Mouse (Mus musculus) CD4-positive, CD25-positive, alpha-beta regulatory T cell, adult 2 months (primary cell): ENCODE measurements around the gene Tmem116.
A peak's percentile ranks its signal among the peaks of the same experiment; 100 is the strongest.
"Not testable (repeated sequence)": the region's sequence is repeated elsewhere in the genome, so short reads cannot be mapped to it uniquely, and the experiment has no call there.

Experiments
- DNase-seq: peaks from one replicate; pipeline ENCODE4 v3.0.0-alpha.2; 2012; ENCODE audit warnings: low read depth, low spot score

The Tmem116 gene

DNA sequence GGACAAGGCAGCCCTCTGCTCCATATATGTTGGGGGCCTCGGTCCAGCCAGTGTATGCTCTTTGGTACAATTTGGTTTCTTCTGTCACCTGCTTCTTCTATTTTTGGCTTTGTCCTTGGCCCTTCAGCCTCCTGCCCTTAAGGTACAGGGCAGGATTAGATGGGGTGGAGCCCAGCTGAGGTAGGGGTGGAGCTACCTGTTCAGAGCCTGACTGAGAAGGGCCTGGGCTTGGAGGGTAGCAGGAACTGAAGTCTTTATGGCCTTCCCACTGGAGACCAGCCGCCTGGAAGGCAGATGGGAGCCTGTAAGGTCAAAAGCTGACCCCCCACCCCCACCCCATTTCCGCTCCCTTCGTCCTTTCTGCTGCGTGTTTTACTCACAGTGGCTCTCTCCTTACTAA lies 11.3 kb downstream of the Tmem116 start:
- DNase-seq, result no peak

DNA sequence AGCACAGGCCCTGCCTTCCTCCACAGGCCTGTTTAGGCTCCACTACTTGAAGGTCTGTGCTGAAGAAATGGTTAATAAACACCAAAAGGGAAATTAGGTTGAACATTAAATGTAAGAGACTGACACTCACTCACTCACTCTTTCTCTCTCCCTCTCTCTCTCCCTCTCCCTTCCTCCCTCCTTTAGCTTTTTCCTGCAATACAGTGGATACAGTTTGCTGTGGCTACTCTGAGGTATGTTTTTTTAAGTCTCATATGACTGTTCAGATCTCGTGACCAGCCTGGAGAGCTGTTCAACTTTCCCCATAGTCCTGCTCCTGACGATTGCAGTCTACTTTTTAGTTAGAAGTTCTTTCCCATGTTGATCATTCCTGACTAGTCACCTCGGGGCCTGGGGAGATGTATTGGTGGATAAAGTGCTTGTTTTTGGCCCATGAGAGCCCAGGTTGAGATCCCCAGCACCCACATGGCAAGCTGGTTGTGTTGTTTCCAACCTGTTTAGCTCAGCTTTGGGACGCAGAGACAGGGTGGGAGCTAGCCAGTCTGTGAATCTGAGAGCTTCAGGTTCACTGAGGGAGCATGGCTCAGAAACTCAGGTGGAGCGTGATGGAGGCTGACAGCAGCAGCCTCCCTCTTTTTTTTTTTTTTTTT lies 12.0 kb downstream of the Tmem116 start:
- no peak for DNase-seq

DNA sequence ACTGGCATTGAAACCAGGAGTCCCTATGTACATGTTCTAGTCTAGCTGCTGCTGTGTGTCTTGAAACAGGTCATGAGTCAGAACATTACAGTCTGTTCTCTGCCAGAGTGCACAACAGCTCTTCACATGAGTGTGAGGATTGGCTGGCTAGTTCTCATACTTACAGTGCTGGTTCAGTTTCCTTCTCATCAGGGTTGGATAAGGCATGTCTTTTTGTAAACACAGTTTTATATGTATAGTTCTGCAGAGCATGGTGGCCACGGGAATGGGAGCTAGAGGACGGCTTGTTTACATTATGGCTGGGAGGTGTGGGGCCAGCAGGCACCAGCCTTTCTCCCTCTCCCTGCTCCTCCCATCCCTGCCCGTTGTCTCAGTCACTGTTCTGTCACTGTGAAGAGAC lies 17.9 kb downstream of the Tmem116 start:
- no peak for DNase-seq

DNA sequence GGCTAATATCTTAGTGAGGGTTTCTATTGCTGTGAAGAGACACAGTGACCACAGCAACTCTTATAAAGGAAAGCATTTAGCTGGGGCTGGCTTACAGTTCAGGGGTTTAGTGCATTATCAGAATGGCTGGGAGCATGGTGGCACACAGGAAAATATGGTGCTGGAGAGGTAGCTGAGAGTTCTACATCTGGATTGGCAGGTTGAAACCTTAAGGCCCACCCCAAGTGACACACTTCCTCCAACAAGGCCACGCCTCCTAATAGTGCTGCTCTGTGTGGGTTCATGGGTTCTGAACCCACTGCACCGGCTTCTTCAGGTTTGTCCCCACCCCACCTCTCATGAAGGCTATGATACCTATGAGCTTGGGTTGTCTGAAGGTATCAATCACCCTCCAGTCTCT lies 20.7 kb downstream of the Tmem116 start:
- no peak for DNase-seq

DNA sequence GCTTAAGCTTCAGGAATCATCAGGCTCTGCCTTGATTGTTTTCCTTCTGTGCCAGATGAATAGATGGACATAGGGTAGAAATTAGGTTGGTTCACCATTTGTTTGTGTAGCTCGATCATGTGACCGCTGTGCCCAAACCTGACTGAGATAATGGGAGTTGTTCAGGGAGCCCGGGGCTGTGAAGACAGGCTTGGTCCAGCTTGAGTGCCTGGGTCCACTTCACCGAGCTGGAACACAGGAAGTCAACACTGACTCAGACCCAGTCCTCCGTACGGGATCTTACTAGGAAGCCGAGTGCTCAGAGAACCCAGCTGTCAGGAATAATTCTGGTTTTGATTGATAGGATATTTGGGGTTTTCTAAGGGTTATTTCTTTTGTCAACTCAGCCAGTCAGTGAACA lies 22.9 kb downstream of the Tmem116 start:
- no peak for DNase-seq

DNA sequence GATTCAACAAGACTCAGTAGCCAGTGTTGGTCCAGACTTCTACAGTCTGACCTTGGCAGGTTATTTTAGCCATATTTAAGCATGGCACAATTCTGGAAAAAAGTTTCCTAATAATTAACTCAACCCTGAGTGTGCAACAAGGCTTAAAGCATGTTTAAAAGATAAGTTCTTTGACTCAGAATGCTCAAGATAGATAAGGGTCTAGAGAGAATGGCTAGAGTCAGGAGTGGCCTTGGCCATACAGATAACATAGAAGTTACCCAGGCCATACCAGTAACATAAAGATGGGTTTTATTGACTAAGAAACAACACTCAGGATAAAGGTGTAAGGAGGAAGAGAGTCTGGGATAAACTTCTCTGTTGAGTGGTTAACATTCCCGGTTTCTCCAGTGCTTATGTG lies 24.3 kb downstream of the Tmem116 start:
- no peak for DNase-seq

DNA sequence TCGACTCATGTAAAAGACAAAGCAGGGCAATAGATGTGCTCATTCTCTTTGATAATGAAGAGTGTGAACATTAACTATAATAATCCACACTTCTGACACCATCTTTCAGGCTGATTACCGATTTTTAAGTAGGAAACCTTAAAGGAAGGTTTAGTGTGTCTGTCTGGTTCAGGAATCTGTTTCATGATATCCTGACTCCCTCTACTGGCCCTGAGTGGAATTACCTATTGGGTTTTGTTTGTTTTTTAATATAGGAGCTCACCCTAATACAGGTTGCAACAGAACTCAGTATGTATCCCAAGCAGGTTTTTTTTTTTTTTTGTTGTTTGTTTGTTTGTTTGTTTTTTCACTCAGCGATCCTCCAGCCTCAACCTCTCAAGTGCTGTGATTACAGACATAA lies 26.0 kb downstream of the Tmem116 start:
- peak; percentile 80 for DNase-seq

DNA sequence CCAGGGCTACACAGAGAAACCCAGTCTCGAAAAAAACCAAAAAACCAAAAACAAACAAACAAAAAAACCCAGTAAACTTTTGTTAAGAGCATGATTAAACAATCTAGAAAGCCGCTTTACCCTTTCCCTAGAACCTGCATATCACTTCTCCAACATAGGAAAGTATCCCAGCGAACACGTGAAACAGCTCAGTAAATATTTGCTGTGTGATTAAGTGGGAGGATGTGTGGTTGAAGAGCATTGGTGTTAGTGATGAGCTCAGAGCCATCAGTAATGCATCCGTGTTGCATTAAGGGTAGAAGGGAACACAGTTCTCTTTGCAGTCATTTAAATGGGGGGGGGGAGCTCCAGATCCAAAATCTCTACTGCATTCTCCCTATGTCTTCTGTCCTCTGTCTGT lies 33.1 kb downstream of the Tmem116 start:
- DNase-seq, result no peak

DNA sequence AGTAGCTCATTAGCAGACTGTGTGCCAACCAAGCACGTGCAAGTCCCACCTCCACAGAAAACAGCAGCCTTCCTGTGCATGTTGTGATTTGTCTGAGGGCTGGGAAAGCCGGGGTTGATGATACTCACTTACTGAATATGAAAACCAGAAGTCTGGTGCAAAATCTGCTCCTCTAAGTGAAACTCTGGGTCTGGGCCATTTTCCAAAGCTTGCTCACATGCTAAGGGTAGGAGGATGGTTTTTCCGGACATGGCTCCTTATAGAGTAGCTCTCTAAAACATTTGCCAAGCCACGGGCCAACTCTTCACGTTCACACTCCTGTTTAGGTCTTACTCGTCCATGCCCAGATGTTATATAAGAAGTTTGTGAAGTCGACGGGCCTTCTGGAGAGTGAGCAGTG lies 41.6 kb downstream of the Tmem116 start:
- DNase-seq, result no peak

DNA sequence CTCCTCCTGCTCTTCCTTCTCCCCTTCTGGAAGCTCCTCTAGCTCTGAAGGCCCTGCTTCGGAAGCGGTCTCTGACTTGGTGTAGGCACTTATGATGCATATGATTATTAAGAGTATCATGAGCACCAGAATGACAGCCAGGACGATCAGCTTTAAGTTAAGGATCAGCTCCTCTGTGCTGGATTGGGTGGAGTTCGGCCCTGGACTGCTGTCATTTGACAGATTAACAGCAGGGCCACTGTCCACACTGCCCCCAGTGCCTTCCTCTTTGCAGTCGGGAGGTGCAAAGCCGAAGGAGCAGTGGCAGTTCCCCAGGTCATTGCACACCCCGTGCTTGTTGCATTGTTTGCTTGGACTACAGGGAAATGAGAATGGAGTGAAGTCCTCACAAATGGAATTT lies 49.0 kb downstream of the Tmem116 start:
- DNase-seq, result no peak

DNA sequence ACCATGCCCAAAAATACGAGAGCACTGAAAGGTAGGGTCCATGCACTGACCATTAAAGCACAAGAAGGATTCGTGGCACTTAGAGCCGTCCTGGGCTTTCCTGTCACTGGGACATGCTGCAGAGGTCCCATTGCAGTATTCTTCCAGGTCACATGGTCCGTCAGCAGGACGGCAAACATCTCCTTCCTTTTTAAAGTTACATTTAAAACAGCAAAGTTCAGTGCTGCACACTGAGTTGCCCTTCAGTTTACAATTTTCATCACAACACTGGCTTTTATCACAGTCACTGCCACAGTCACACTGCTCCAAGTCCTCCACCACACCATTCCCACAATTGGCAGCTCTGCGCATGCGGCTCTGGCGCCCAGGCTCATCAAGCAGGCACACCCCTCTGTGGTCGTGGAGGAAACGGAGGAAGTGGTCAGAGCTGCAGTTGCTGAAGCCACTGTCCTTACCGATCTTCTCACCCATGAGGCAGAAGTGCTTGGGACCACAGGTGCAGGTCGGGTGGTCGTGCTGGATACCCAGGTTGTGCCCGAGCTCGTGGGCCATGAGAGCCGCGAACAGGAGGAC lies 49.8 kb downstream of the Tmem116 start:
- not testable (repeated sequence) for DNase-seq

DNA sequence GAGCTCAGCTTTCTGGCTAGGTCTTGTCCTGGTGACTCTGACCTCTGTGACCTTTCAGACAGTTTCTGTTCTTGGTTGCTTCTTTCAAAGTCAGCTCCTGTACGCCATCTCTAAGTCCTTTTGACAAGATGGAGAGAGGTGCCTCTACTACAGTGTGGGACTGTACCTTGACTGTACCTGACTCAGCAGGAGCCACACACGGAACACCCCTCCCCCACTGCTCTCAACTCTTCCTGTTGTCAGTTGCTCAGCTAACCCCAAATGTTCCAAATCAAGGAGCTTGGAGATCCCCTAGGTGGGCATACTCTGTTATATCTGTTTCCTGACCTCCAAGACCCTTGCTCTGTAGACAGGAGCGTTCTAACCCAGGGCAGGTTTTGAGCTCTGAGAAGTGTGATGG lies 51.5 kb downstream of the Tmem116 start, which contains the start of gene Adam1b:
Adam1b (minus strand) TSS at position 205 of the 400 bp plus-strand sequence.
- DNase-seq, result peak; percentile 5

DNA sequence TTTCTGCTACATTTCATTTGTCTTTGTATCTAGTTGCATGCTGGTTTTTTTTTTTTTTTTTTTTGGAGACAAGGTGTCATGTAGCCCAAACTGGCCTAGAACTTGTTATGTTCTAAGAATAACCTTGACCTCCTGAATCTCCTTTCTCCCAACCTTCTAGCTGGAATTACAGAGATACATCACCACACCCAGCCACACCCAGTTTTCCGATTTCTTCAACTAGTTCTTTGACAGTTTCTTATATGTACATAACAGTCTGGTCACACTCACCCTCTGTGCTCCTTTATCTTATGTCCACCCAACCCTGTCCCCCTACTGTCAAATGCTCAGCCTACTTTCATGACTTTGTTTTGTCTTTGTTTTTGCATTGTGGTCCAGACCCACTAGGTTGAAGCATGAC lies 55.2 kb downstream of the Tmem116 start:
- DNase-seq, result no peak

DNA sequence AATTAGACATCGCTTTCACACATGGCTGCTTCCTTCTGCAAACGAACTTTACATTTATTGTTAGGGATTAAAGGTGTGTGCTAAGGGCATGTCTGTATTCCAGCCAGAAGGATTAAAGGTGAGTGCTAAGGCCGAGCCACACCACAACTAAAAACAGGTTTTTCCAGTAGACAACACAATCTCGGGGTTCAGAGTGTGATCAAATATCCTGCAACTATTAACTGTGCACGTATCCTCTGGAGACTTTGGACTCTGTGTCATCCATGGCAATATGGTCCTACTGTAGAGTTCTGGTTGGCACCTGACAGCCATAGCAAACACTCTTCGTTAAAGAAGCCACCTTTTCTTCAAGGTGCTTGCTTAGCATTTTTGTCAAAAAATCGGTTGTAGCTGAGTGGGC lies 58.3 kb downstream of the Tmem116 start:
- DNase-seq, result no peak

DNA sequence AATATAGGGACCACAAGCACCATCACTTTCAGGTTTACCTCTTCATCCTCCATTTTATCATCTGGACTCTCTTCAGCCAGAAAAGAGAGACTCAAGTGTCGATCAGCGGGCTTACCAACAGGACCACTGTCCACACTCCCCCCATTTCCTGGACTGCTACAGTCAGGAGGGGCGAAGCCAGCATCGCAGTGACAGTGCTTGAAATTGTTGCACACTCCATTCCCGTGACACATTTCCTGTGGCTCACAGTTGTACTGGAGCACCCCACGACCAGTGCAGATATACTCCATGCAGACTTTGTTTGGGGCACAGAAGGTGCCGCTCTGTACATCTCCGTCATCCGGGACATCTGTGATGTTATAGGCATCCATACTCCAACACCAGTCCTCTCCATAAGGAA lies 67.3 kb downstream of the Tmem116 start:
- no peak for DNase-seq

DNA sequence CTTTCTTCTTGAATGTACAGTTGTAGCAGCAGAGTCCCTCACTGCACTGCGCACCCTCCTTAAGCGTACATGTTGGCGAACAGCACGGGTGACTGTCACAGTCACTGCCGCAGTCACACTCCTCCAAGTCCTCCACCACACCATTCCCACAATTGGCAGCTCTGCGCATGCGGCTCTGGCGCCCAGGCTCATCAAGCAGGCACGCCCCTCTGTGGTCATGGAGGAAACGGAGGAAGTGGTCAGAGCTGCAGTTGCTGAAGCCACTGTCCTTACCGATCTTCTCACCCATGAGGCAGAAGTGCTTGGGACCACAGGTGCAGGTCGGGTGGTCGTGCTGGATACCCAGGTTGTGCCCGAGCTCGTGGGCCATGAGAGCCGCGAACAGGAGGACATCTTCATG lies 68.1 kb downstream of the Tmem116 start:
- not testable (repeated sequence) for DNase-seq

DNA sequence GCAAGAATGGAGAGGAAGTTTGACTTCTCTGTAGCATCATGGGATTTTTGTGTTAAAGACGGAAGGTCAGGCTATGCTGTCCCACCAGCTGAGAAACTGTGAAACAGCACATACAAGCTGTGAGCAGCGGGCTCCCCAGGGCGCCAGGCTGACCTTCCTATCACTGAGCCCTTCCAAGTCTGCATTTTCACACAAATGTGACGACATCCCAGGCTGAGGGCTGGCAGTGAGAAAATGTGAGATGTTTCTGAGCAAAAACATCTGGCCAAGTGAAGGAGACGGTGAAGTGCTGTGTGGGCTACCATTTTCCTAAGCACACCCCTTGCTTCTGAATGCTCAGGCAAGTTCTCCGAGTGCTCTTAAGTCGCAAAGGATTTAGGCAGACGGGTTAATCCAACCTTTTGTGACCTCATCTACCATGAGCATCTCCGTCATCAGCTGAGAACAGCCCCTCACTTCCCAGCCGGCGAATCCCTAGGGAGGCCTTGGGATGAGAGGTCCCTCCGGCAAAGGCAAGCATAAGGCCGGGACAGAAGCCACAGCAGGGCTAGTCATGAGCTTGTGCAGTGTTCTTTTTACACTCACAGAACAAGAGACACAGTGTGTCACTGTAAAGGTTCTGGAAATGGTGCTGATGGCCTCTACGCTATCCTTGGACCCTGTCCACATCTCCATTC lies 74.2 kb downstream of the Tmem116 start:
- no peak for DNase-seq

DNA sequence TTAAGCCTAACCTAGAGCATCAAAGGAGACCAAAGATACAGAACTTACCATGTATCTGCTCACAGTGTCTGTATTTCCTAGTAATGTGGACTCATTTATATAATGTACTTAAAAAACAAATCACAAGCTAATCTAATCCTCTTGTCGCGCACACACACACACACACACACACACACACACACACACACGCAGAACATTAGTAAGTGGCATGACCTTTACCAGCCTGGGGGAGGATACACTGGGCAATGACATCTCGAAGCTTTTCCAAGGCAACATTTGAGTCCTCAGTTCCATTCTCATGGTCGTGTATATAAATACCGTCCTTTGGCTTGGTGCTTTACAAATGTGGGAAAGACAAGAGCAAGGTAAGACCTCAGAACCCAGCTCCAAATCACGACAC lies 74.8 kb downstream of the Tmem116 start:
- DNase-seq, result no peak

DNA sequence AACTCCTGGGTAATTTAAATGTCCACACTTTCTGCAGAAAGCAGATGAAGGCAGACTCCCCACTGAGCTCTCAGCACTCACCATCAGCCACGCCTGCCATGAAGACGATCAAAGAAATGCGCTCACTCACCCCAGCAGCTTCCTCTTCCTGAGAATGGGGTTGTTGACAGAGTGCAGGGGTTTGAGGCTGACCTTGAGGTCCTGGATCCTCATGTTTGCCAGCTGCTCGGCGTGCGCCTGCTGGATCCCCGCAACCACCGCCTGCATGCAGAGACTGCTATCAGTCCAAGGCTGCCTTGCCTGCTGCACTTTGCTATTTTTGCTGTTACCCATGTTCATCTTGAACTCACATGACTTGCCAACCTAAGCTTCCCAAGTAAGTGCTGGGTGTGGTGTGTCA lies 75.3 kb downstream of the Tmem116 start:
- no peak for DNase-seq

DNA sequence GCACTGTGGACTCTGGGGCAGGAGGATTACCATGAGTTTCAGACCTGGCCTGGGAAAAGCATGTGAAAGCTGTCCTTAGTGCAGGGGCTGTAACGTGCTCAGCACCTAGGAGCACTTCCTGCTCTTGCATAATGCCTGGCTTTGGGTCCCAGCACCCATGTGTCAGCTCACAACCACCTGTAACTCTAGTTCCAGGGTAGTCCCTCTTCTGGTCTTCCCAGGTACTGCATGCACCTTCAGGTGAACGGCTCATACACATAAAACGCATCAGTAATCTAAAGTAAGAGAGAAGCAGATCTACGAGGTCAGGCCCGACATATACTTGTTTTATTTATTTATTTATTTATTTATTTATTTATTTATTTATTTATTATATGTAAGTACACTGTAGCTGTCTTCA lies 82.8 kb downstream of the Tmem116 start:
- DNase-seq, result peak; percentile 55

DNA sequence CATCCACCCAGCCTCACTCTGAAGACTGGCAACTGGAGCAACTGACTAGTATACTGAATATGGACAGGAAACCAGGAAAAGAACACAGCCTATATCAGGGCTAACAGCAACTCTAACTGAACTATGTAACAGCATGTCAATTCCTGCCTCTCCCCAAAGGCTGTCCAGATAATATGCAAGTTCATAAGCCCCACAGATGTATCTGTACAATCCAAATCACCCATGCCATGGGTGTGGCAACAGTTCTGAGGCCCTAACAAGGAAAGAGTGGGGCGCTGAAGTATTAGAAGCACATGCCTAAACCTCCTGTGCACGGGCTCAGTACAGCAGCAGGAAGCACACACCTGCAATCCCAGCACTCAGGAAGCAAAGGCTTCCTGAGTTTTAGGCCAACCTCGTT lies 83.4 kb downstream of the Tmem116 start:
- DNase-seq, result no peak

DNA sequence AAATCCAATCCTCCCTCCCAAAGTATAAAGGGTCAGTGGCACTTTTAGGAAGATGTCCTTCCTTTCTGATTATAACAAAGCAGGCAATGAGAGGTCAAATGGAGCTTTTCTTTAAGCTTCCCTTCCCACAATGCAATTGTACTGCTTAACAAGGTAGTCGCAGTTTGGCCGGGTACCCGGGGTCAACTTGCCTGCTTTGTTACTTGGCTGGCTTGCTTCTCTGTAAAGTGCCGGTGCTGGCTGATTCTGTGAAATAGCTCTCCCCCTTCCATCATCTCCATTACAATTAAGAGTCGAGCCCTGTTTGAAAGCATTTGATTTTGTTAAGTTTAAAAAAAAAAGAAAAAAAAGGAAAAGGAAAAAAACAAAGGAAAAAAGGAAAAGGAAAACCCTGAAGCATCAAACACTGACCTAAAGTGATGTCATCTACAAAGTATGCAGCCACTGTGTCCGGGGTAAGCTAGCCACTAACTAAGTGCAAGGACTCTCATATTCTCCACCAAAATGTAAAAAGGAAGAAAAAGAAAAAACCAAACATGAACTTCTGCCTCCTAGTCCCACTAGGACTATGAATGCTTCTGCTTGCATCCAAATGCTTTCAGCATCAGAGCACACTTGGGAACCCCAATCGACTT lies 85.3 kb downstream of the Tmem116 start:
- DNase-seq, result no peak

DNA sequence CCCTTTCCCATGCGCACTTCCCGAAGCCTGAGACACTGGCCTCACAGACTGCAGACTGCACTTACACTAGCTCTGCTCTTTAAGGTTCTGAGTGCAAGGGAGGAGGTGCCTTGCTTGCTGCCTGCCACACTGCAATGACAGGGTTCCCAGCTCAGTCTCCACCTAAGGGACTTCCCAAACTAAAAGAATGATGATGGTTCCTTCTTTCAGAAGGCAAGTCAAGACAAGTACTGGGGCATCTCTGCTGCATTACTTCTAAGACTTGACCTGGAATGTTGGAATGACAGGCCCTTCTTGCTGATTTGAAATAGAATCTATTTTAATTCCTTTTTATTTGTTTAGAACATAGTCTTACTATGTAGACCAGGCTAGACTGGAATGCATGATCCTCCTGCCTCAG lies 85.9 kb downstream of the Tmem116 start:
- no peak for DNase-seq
